8 mouse cellular contexts compared by ENCODE assay signal in genomic region chr1:191717601-191718498, GRCm38 (mm10). TPM values are rescaled to one million over a fixed set of nuclear protein-coding genes. Genes with fewer than 3 reads are reported as not detected.
A peak's percentile ranks its signal among the peaks of the same experiment; 100 is the strongest.
DNase-seq lines count a peak whose midpoint lies in the region; ATAC-seq and TF ChIP-seq lines count a peak whose summit lies in the region.

Lpgat1 (plus strand) TSS chr1:191717834.

- intact Hi-C loops in heart, postnatal 36 days (cut with DNase I): loop anchor here (2.0 to 5.0 kb wide), 3 partner anchors 96 to 141 kb away; partner anchors contain the start of genes Dtl and Ints7

- no peaks in the 10 kb centered on the region for H3K27me3 ChIP-seq in CH12.LX (replicated peaks)
- H3K27me3 ChIP-seq in lung, embryonic 14.5 days (ENCODE audit: insufficient read depth, low read length): no peaks in the 10 kb centered on the region

- H3K4me1 ChIP-seq in CH12.LX (ENCODE audit: control insufficient read depth in 1 of 2, insufficient read depth in 2 of 2): peaks cover 4 to 73% of the 10 kb centered on the region in 2 experiments; a peak in 3 of 4 replicates
- no peaks in the 10 kb centered on the region; the same call in 1 of the 2 replicates for H3K4me1 ChIP-seq in lung, embryonic 14.5 days (ENCODE audit: insufficient read depth)

- H3K79me2 ChIP-seq in CH12.LX (replicated peaks; ENCODE audit: control insufficient read depth, extremely low read depth, insufficient read depth, poor library complexity, severe bottlenecking): peaks cover 28% of the 10 kb centered on the region

- no peak for TF ChIP-seq EP300 in CH12.LX (IDR thresholded peaks at IDR 0.05; ENCODE audit: low read length)

- TF ChIP-seq RAD21 in CH12.LX (IDR thresholded peaks at IDR 0.05; ENCODE audit: low read depth, low read length): no peak

- H3K9me3 ChIP-seq in CH12.LX (replicated peaks; ENCODE audit: low read length): no peaks in the 10 kb centered on the region
- H3K9me3 ChIP-seq in lung, embryonic 14.5 days (ENCODE audit: low read depth, low read length): no peaks in the 10 kb centered on the region

- TF ChIP-seq CTCF in CH12.LX (conservative IDR thresholded peaks at IDR 0.05 in 1 of 2, IDR thresholded peaks at IDR 0.05 in 1 of 2; ENCODE audit: low read depth in 2 of 2, low read length in 2 of 2): peak in 1 of 2 experiments; percentile 50; a peak in 2 of 4 replicates
- TF ChIP-seq CTCF in layer of hippocampus, adult 2 months (conservative IDR thresholded peaks at IDR 0.05): peak; percentile 47
- TF ChIP-seq CTCF in lung, embryonic 14.5 days (IDR thresholded peaks at IDR 0.05; ENCODE audit: low read depth): no peak

- in situ Hi-C loops in CH12.LX (cut with MboI; ENCODE audit: low pct_ligation_motif_present, low pct_unique_long_range_greater_than_20kb, low sequenced_read_pairs): loop anchor here (25.0 kb wide), 1 partner anchor 106 kb away; no protein-coding TSS in a partner anchor

- peak; percentile 90 for ATAC-seq in lung, embryonic 14.5 days (ENCODE audit: insufficient read depth)
- ATAC-seq in neutrophil, adult 5-6 weeks (ENCODE audit: extremely low read depth, insufficient number of reproducible peaks, low FRiP score, poor library complexity, severe bottlenecking): peak; percentile 40

- peak within 1 kb of the TSS; percentile 94 for H3K9ac ChIP-seq in CH12.LX (ENCODE audit: insufficient read depth, low read depth)
- peak within 1 kb of the TSS; percentile 89 for H3K9ac ChIP-seq in lung, embryonic 14.5 days

- dilution Hi-C loops in CH12.LX (cut with MboI; ENCODE audit: extremely low pct_ligation_motif_present, extremely low pct_unique_long_range_greater_than_20kb, low sequenced_read_pairs): no loop called here

- H3K36me3 ChIP-seq in CH12.LX (replicated peaks in 1 of 2; ENCODE audit: control insufficient read depth in 1 of 2, insufficient read depth in 1 of 2, low read length in 1 of 2): peaks cover 0 to 27% of the 10 kb centered on the region in 2 experiments
- peaks cover 19% of the 10 kb centered on the region for H3K36me3 ChIP-seq in lung, embryonic 14.5 days (ENCODE audit: insufficient read depth)

- peak within 1 kb of the TSS; percentile 59 for H3K27ac ChIP-seq in CH12.LX (ENCODE audit: insufficient read depth, low read depth)
- peak within 1 kb of the TSS; percentile 97 for H3K27ac ChIP-seq in layer of hippocampus, adult 2 months
- H3K27ac ChIP-seq in lung, embryonic 14.5 days (ENCODE audit: low read depth): peak within 1 kb of the TSS; percentile 94

- no peak for DNase-seq in CH12.LX (ENCODE audit: extremely low read depth)
- DNase-seq in cerebellum, adult 11-12 months: peak; percentile 74
- DNase-seq in forelimb bud, embryonic 11.5 days (ENCODE audit: low read depth, low spot score): peak; percentile 43
- peak; percentile 78 to 87 for DNase-seq in heart, postnatal 36 days
- DNase-seq in layer of hippocampus, adult 2 months (ENCODE audit: low spot score in 2 of 2): peak; percentile 29 to 53
- peak; percentile 85 for DNase-seq in lung, embryonic 14.5 days
- peak; percentile 54 to 61 for DNase-seq in thymus, adult 18-20 months

- peak within 1 kb of the TSS; percentile 95 for H3K4me2 ChIP-seq in CH12.LX (ENCODE audit: insufficient read depth, low read depth, poor library complexity, severe bottlenecking)
- H3K4me2 ChIP-seq in lung, embryonic 14.5 days: peak within 1 kb of the TSS; percentile 71

- TF ChIP-seq POLR2A in CH12.LX (IDR thresholded peaks at IDR 0.05; ENCODE audit: low read depth, low read length): peak; percentile 50; the same call in 1 of the 2 replicates

- under 1% methylated on average over 74 of the region's 113 CpGs for WGBS in lung, embryonic 14.5 days

- H3K4me3 ChIP-seq in CH12.LX (replicated peaks in 1 of 3; ENCODE audit: low read depth in 2 of 3, low read length in 2 of 3, poor library complexity in 1 of 3): peak within 1 kb of the TSS; percentile 72 to 87 (median 85)
- H3K4me3 ChIP-seq in layer of hippocampus, adult 2 months: peak within 1 kb of the TSS; percentile 64
- peak within 1 kb of the TSS; percentile 74 for H3K4me3 ChIP-seq in lung, embryonic 14.5 days (ENCODE audit: low read depth, low read length)

TF ChIP-seq in CH12.LX, 34 proteins besides CTCF, POLR2A, EP300 and RAD21:
- TF ChIP-seq MXI1 (IDR thresholded peaks at IDR 0.05; ENCODE audit: low read depth, low read length) (0 out of 2 replicates have a peak, but pooled peaks have one; percentile 48), JUN (IDR thresholded peaks at IDR 0.05; ENCODE audit: insufficient read depth, low read depth, low read length) (no peak), BHLHE40 (IDR thresholded peaks at IDR 0.05; ENCODE audit: low read depth, low read length) (peak; percentile 51), ZMIZ1 (IDR thresholded peaks at IDR 0.05; ENCODE audit: low read depth, low read length) (no peak; the same call in 1 of the 2 replicates), MEF2A (IDR thresholded peaks at IDR 0.05; ENCODE audit: borderline replicate concordance, low read depth, low read length) (peak; percentile 30; the same call in 1 of the 2 replicates), UBTF (IDR thresholded peaks at IDR 0.05; ENCODE audit: low read depth, low read length) (peak; percentile 98), ZKSCAN1 (IDR thresholded peaks at IDR 0.05; ENCODE audit: borderline replicate concordance, low read depth, low read length) (no peak), HCFC1 (IDR thresholded peaks at IDR 0.05; ENCODE audit: low read depth, low read length) (no peak), KAT2A (IDR thresholded peaks at IDR 0.05; ENCODE audit: insufficient replicate concordance, low read length) (0 out of 2 replicates have a peak, but pooled peaks have one; percentile 28), TCF12 (IDR thresholded peaks at IDR 0.05; ENCODE audit: low read depth, low read length) (peak; percentile 44; the same call in 1 of the 2 replicates)
TF ChIP-seq in CH12.LX: peak in this region for 6.

RNA-seq across cellular contexts. Expression of gene Lpgat1, which starts in this region (rescaled TPM):
- total RNA-seq in CH12.LX (2012; rRNA removed) (15.3 and 24.2 TPM in 2 replicates), CH12.LX (2014; rRNA removed) (31.8 and 32.6 TPM in 2 replicates)
- 40.0 and 47.7 TPM in 2 replicates for polyA plus RNA-seq in CH12.LX (2012; ENCODE audit: insufficient read length, low read depth)
- 10 to 100 TPM; 92.8 to 96.5 TPM for total RNA-seq in heart, postnatal 36 days (2021)
- total RNA-seq in layer of hippocampus, adult 2 months (2021): 100 to 1,000 TPM; 128 to 129 TPM
- polyA plus RNA-seq in lung, embryonic 14.5 days (2014; fragmentation: Nextera tagmentation; extraction: Ambion mirVana): 38.5 and 43.2 TPM in 2 replicates
- total RNA-seq in neutrophil, adult 5-6 weeks (2017): 66.2 and 69.4 TPM in 2 replicates
